Mouse (Mus musculus) intestine, embryonic 14.5 days (tissue): ENCODE measurements around the gene Sec31a. TPM values are rescaled to one million over a fixed set of nuclear protein-coding genes. Genes with fewer than 3 reads are reported as not detected.
"Not testable (repeated sequence)": the region's sequence is repeated elsewhere in the genome, so short reads cannot be mapped to it uniquely, and the experiment has no call there.

Experiments
- ATAC-seq: fragments of 200-750 bp; cut with Nextera tagmentation; replicated peaks from 2 replicates; pipeline ENCODE4 v1.8.0; 2017; ENCODE audit warnings: low read depth, moderate number of reproducible peaks, moderate TSS enrichment, moderate library complexity; ENCODE audit not compliant: low FRiP score, low TSS enrichment
- DNase-seq: peaks from one replicate; pipeline ENCODE4 v3.0.0-alpha.2; 2018; ENCODE audit warnings: low spot score
- H3K27ac ChIP-seq: fragments of 300-500 bp; sonication (generic); 2 replicates; pipeline ENCODE4 v1.5.1; 2014; ENCODE audit warnings: low read depth, mild to moderate bottlenecking, control low read depth
- H3K27me3 ChIP-seq: fragments of 300-500 bp; sonication (generic); replicated peaks from 2 replicates; pipeline ENCODE4 v1.6.1; 2014; ENCODE audit warnings: low read length, control low read depth; ENCODE audit not compliant: control insufficient read depth, insufficient read depth
- H3K36me3 ChIP-seq: fragments of 300-500 bp; sonication (generic); 2 replicates; pipeline ENCODE4 v1.6.1; 2014; ENCODE audit warnings: low read length, control low read depth; ENCODE audit not compliant: control insufficient read depth, insufficient read depth
- H3K4me1 ChIP-seq: fragments of 300-500 bp; sonication (generic); replicated peaks from 2 replicates; pipeline ENCODE4 v1.6.1; 2014; ENCODE audit warnings: low read length, control low read depth, mixed read lengths; ENCODE audit not compliant: control insufficient read depth, insufficient read depth
- H3K4me2 ChIP-seq: fragments of 300-500 bp; sonication (generic); 2 replicates; pipeline ENCODE4 v1.6.1; 2014; ENCODE audit warnings: low read length
- H3K4me3 ChIP-seq: fragments of 300-500 bp; sonication (generic); 2 replicates; pipeline ENCODE4 v1.5.1; 2014; ENCODE audit warnings: low read depth, low read length, control low read depth, mixed read lengths
- H3K9ac ChIP-seq: fragments of 300-500 bp; sonication (generic); 2 replicates; pipeline ENCODE4 v1.6.1; 2014; ENCODE audit warnings: mild to moderate bottlenecking, low read length
- H3K9me3 ChIP-seq: fragments of 300-500 bp; sonication (generic); 2 replicates; pipeline ENCODE4 v1.6.1; 2016; ENCODE audit warnings: low read length, control low read depth; ENCODE audit not compliant: control insufficient read depth
- WGBS: fragments of 180-500 bp; shearing (Covaris S2); extraction: QIAGEN DNeasy Blood & Tissue Kit; methylation state at CpG from one replicate; pipeline ENCODE4 v1.1.7; 2014; 5-methylcytosine and 5-hydroxymethylcytosine counted together
- polyA plus RNA-seq: library from polyadenylated mRNA; unstranded; fragments of >200 nt; fragmentation: Nextera tagmentation; extraction: Ambion mirVana; gene quantifications from 2 replicates; pipeline ENCODE4 v1.2.1, GENCODE M21; 2014

The Sec31a gene
- polyA plus RNA-seq, 1 experiment from 2014 or later: 170 TPM

DNA sequence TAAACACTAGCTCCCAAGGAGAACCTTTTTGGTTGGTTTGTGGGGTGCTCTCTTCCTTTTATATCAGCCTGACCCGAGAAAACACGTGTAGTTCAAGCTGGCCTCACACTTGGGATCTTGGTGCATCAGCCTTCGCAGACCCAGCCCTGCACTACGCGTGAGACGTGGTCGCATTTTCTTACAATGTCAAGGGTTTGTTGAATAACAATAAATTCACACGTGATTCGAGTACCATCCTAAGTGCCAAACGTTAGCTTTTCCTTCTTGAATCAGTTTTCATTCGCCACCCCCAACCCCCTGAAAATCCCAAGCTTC is 14.0 kb upstream of the Sec31a start:
- no peak for DNase-seq
- ATAC-seq: peak; percentile 21
- WGBS: 5% methylated on average over 11 of the region's 11 CpGs

GRCm38 (mm10) chr5:100429344-100430075 is 13.5 kb upstream of the Sec31a start:
- H3K4me2 ChIP-seq: peak overlapping the region; percentile 96
- ATAC-seq (peak; percentile 99), DNase-seq (peak; percentile 96)
- no peaks in the 10 kb centered on the region for H3K9me3 ChIP-seq
- peak overlapping the region; percentile 94 for H3K4me3 ChIP-seq
- H3K9ac ChIP-seq: peak overlapping the region; percentile 98
- WGBS: under 1% methylated on average over 53 of the region's 53 CpGs
- H3K27ac ChIP-seq: peak overlapping the region; percentile 95
- H3K27me3 ChIP-seq: no peaks in the 10 kb centered on the region
- H3K36me3 ChIP-seq: peaks cover 37% of the 10 kb centered on the region
- H3K4me1 ChIP-seq: peaks cover 29% of the 10 kb centered on the region

More for the DNA sequence above, 14.0 kb upstream of the Sec31a start:
- H3K36me3 ChIP-seq: peaks cover 32% of the 10 kb centered on the region
- peak overlapping the region; percentile 94 for H3K4me3 ChIP-seq
- H3K4me1 ChIP-seq: peaks cover 29% of the 10 kb centered on the region
- peak overlapping the region; percentile 95 for H3K27ac ChIP-seq
- H3K9ac ChIP-seq: peak overlapping the region; percentile 98
- H3K27me3 ChIP-seq: no peaks in the 10 kb centered on the region
- no peaks in the 10 kb centered on the region for H3K9me3 ChIP-seq
- H3K4me2 ChIP-seq: peak overlapping the region; percentile 96

DNA sequence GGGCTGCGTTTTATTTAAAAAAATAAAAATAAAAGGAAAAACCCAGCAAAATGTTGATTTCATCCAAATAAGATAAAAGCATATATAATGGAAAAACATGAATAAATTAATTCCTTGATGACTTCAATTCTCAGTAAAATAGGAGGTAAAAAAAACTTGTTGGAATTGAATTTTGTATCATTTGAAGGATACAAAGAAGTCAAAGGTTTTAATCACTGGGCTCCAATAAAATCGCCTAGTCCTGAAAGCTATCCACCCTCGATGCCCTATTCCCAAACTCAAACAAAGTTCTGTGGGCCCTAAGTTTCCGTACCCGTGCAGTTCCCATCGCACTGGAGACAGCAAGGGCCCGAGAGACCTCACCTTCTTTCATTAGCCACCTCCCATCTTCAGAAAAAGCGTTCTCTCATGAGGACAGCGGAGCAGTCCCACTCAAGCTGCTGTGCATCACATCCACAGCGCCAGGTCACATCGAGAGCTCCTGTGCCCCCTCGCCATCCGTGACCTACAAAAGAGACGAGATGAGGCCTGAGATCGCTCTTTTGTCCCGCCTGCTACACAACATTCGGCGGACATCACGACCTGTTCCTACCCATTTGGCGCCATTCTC is 12.8 kb upstream of the Sec31a start:
- no peaks in the 10 kb centered on the region for H3K27me3 ChIP-seq
- H3K4me2 ChIP-seq: peak overlapping the region; percentile 96
- ATAC-seq (peak; percentile 69), DNase-seq (no peak)
- peak overlapping the region; percentile 94 for H3K4me3 ChIP-seq
- H3K9ac ChIP-seq: peak overlapping the region; percentile 98
- H3K36me3 ChIP-seq: peaks cover 44% of the 10 kb centered on the region
- under 1% methylated on average over 20 of the region's 20 CpGs for WGBS
- peak overlapping the region; percentile 95 for H3K27ac ChIP-seq
- H3K9me3 ChIP-seq: no peaks in the 10 kb centered on the region
- H3K4me1 ChIP-seq: peaks cover 36% of the 10 kb centered on the region

DNA sequence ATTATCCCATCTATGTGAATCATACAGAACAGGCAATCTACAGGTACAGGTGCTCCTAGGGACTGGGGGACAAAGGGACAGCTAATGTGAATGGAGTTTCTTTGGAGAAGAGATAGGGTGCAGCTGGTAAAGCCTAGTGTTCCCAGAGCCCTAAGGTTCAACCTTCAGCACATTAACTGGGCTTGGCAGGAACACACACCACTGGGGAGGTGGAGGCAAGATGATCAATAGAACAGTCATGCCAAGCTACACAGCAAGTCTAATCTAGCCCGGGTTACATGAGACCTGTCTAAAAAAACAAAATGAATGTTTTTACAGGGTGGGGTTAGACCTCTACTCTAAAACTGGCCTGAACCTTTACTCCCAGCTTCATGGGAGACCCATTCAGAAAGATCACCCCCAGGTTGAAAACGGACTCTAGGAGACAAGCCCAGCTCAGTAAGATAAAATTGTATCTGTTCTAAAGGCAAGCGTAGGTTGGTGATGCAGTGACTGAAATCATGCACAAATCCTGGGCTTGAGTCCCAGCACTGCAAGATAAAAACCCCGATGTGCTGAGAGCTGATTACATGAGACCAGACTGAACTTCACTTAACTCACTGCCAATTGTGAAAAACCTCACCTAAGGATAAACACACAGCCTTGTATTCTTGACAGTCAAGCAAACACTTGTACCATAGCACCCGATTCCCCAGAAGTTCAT is 12.1 kb upstream of the Sec31a start:
- H3K27ac ChIP-seq: no peak overlapping the region
- H3K36me3 ChIP-seq: peaks cover 50% of the 10 kb centered on the region
- no peaks in the 10 kb centered on the region for H3K9me3 ChIP-seq
- WGBS: 9% methylated on average over 5 of the region's 5 CpGs
- no peak for DNase-seq
- no peaks in the 10 kb centered on the region for H3K27me3 ChIP-seq
- ATAC-seq: no peak
- H3K4me3 ChIP-seq: peak overlapping the region; percentile 94
- peak overlapping the region; percentile 96 for H3K4me2 ChIP-seq
- H3K9ac ChIP-seq: peak overlapping the region; percentile 98
- peaks cover 39% of the 10 kb centered on the region for H3K4me1 ChIP-seq

DNA sequence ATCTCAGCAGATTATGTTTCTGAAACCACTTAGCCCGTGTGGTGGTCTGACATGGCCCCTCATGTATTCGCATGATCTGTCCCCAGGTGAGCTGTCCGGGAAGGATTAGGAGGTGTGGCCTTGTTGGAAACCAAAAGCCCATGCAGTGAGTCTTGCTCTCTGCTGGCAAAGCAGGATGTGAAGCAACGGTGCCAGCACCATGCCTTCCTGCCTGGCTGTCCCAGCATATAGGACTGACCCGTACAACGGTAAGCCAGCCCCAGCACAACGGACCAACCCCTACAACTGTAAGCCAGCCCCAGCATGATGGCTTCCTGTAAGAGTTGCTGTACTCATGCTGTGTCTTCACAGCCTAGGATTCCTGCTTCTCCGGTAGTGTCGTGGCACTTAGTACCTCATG is 11.2 kb upstream of the Sec31a start:
- no peak overlapping the region for H3K27ac ChIP-seq
- no peaks in the 10 kb centered on the region for H3K9me3 ChIP-seq
- WGBS: 58% methylated on average over 9 of the region's 9 CpGs
- DNase-seq: no peak
- ATAC-seq: no peak
- H3K4me3 ChIP-seq: peak overlapping the region; percentile 94
- H3K27me3 ChIP-seq: no peaks in the 10 kb centered on the region
- H3K36me3 ChIP-seq: peaks cover 59% of the 10 kb centered on the region
- H3K4me2 ChIP-seq: peak overlapping the region; percentile 96
- peak overlapping the region; percentile 98 for H3K9ac ChIP-seq
- H3K4me1 ChIP-seq: peaks cover 39% of the 10 kb centered on the region

DNA sequence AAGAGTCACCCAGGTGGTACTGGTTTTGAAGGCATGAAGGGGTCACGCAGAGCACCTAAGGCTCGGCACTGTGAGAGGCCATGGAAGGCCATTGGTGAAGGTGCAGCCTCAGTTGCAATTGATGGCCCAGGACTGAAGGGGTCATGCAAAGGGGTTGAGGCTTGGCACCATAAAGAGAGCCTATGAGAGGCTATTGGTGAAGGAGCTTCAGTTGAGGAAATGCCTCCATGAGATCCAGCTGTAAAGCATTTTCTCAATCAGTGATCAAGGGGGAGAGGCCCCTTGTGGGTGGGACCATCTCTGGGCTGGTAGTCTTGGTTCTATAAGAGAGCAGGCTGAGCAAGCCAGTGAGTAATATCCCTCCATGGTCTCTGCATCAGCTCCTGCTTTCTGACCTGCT is 9.8 kb upstream of the Sec31a start:
- peaks cover 39% of the 10 kb centered on the region for H3K4me1 ChIP-seq
- not testable (repeated sequence) for H3K9ac ChIP-seq, H3K4me3 ChIP-seq, ATAC-seq, H3K27ac ChIP-seq, H3K4me2 ChIP-seq, H3K27me3 ChIP-seq, DNase-seq, H3K9me3 ChIP-seq
- WGBS: 83% methylated on average over 2 of the region's 2 CpGs
- peaks cover 74% of the 10 kb centered on the region for H3K36me3 ChIP-seq

DNA sequence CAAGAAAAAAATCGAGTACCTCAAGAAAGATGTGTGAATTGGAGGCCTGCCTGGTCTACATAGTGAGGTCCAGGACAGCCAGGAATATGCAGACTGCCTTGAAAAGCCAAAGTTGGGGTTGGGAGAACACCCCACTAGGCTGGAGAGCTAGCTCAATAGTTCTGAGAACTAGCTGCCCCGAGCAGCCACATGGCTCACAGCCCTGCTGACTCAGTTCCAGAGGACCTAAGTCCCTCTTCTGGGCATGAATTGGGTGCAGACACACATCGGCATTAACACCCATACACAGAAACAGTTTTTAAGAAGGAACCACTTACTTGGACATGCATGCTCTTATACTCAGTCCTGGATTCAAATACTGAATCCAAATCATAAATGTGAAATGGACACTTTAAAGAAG is 8.2 kb upstream of the Sec31a start:
- Histone ChIP-seq H3K9me3 (no peaks in the 10 kb centered on the region), H3K36me3 (peaks cover 89% of the 10 kb centered on the region), H3K27ac (no peak overlapping the region), H3K4me2 (peak overlapping the region; percentile 30), H3K27me3 (no peaks in the 10 kb centered on the region), H3K9ac (no peak overlapping the region), H3K4me3 (peak overlapping the region; percentile 15), H3K4me1 (peaks cover 32% of the 10 kb centered on the region)
- ATAC-seq (no peak), DNase-seq (no peak)
- WGBS: 81% methylated on average over 3 of the region's 3 CpGs

DNA sequence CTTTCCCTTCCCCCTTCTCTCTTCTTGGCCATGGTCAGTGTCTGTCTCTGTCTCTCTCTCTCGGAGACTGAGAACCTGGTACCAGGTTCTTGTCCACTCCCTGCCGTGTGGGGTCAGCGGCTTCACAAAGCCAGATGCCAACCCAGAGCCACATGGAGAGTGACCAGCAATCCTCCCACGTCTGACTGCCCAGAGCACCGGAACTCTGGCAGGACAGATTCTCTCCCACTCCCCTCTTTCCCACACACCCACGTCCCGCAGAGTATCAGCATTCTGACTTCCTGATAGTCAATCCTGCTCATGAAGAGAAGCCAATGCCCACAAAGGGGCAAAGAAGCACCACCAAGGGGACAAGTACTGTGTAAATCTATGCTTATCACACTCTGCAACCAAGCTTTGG is 7.6 kb upstream of the Sec31a start:
- Histone ChIP-seq H3K4me3 (no peak overlapping the region), H3K27me3 (no peaks in the 10 kb centered on the region), H3K9me3 (no peaks in the 10 kb centered on the region), H3K27ac (no peak overlapping the region), H3K4me1 (peaks cover 32% of the 10 kb centered on the region), H3K9ac (no peak overlapping the region), H3K36me3 (peaks cover 95% of the 10 kb centered on the region), H3K4me2 (peak overlapping the region; percentile 30; the same call in 1 of the 2 replicates)
- DNase-seq: no peak
- no peak for ATAC-seq
- 68% methylated on average over 7 of the region's 7 CpGs for WGBS
